Mouse (Mus musculus): Measurements from ENCODE around the gene Fbxo28.

GRCm38 (mm10) chr1:182302916-182303315 is 38.5 kb downstream of the Fbxo28 start:
- TF ChIP-seq CTCF (IDR thresholded peaks at IDR 0.05; ENCODE audit: low read depth) (no peak), EP300 (IDR thresholded peaks at IDR 0.05; ENCODE audit: low read depth) (no peak)

All from liver, embryonic 14.5 days (tissue).